Mouse (Mus musculus): Measurements from ENCODE around the gene BC016579. TPM values are rescaled to one million over a fixed set of nuclear protein-coding genes. Genes with fewer than 3 reads are reported as not detected.

BC016579 gene
- polyA plus RNA-seq, 1 experiment from 2014 or later, result not detected

DNA sequence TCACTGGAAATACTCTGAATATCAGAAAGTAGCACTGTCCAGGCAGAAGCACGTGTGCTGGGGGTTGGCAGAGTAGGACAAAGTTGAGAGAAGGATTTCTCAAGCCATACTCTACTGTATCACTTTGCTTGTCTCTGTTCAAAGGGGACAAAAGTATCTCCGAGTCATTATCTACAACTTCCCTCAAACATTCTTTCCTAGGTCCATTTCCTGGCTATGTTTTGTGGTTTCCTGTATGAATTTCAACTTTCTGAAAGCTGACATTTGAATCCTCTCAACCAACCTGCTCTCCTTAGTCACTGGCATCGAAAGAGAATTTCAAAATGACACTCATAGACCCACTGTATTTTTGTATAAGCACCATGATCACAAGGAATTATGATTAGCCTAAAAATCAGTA is 14.3 kb upstream of the BC016579 start:
- no peak for ATAC-seq
- no peaks in the 10 kb centered on the region for H3K9me3 ChIP-seq (replicated peaks)
- no peaks in the 10 kb centered on the region for H3K36me3 ChIP-seq (ENCODE audit: poor library complexity, severe bottlenecking)
- no peaks in the 10 kb centered on the region for H3K27me3 ChIP-seq
- H3K4me3 ChIP-seq, result no peak overlapping the region
- H3K27ac ChIP-seq, result no peak overlapping the region
- H3K4me1 ChIP-seq, result no peaks in the 10 kb centered on the region; the same call in 1 of the 2 replicates
- WGBS, result 80% methylated on average over 3 of the region's 3 CpGs
- H3K4me2 ChIP-seq, result no peak overlapping the region
- no peak overlapping the region for H3K9ac ChIP-seq

DNA sequence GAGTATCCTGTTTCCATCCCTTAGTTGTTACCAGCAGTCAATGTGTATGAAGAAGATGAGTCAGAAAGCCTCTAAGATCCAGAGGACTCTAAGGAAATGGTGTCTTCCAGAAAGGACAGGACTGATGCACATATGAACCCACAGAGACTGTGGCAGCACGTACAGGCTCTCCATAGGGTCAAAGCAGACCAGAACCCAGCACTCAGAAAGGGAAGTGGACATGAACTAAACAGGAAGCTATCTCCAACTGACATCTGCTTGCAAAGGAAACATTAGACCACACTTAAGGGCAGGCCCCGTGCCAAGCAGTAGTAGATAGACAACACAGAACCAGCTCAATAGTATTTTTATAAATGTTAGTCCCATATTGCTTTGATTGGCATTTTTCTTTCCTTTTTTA is 12.3 kb upstream of the BC016579 start:
- no peak for ATAC-seq
- Histone ChIP-seq H3K4me1 (no peaks in the 10 kb centered on the region; the same call in 1 of the 2 replicates), H3K27me3 (no peaks in the 10 kb centered on the region), H3K4me3 (no peak overlapping the region), H3K9ac (no peak overlapping the region), H3K27ac (no peak overlapping the region), H3K9me3 (replicated peaks) (no peaks in the 10 kb centered on the region), H3K36me3 (ENCODE audit: poor library complexity, severe bottlenecking) (no peaks in the 10 kb centered on the region), H3K4me2 (no peak overlapping the region)
- WGBS, result 91% methylated on average over 2 of the region's 2 CpGs

DNA sequence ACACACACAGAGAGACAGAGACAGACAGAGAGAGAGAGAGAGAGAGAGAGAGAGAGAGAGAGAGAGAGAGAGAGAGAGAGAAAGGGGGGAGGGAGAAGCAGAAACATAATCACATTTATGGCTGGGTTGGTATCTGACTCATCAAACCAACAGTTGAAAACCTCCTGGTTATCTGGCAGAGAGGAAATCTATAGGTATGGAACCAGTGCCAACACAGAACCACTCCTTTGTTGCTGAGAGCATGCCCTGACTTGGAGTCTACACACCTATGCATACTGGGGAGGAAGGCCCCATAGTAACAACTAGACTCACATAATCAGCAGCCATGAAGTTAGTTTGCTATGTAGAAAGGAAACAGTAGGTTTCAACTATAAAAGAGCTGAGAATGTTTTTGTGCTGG is 8.5 kb upstream of the BC016579 start:
- H3K27me3 ChIP-seq, result no peaks in the 10 kb centered on the region
- no peak overlapping the region for H3K9ac ChIP-seq
- no peaks in the 10 kb centered on the region for H3K36me3 ChIP-seq (ENCODE audit: poor library complexity, severe bottlenecking)
- no peak overlapping the region for H3K27ac ChIP-seq
- no peaks in the 10 kb centered on the region for H3K4me1 ChIP-seq
- ATAC-seq, result no peak
- H3K9me3 ChIP-seq (replicated peaks), result no peaks in the 10 kb centered on the region
- H3K4me3 ChIP-seq, result no peak overlapping the region
- H3K4me2 ChIP-seq, result no peak overlapping the region

DNA sequence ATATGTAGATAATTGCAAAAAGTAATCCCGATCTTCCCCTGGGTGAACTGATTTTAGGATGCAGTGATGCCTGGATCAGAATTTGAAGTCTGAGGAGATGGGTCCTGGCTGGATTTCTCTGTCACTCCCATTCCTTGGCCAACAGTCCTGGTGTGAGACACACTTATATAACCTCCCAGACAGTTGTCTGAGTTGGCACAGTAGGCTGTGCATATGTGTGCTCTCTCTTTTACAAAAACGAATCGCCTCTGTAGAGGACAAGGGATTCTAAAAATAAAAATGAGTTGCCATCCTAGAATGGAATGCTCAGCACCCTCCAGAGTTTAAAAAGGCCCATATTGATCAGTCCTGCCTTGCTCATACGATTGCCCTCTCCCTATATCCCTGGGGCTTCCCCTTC is 5.7 kb upstream of the BC016579 start:
- Histone ChIP-seq H3K9ac (no peak overlapping the region), H3K4me1 (no peaks in the 10 kb centered on the region), H3K27me3 (0 out of 2 replicates have a peak, but pooled peaks cover 4% of the 10 kb centered on the region), H3K4me3 (no peak overlapping the region), H3K9me3 (replicated peaks) (no peaks in the 10 kb centered on the region), H3K27ac (no peak overlapping the region), H3K4me2 (no peak overlapping the region), H3K36me3 (ENCODE audit: poor library complexity, severe bottlenecking) (no peaks in the 10 kb centered on the region)
- WGBS, result 91% methylated on average over 4 of the region's 4 CpGs
- ATAC-seq, result no peak

DNA sequence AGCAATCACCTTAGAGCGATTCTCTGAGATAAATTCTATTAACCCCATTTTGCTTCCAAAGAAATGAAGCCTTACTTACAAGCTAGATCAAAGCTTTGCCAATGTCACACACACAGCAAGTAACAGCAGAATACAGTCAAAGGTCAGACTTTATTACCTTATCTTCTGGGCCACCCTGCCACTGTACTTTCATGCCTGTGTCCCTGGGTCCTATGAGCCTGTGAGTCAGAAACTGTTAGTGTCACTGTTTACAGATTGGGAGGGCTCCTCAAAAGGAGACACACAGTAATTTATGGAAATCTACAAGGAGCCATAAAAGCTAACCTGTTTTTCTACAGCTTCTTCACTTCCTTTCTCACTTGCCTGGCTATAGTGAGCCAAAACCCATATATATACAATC is 4.4 kb upstream of the BC016579 start:
- Histone ChIP-seq H3K27me3 (peaks cover 17% of the 10 kb centered on the region), H3K4me3 (no peak overlapping the region), H3K4me1 (peaks cover 9% of the 10 kb centered on the region), H3K4me2 (no peak overlapping the region), H3K9ac (no peak overlapping the region), H3K27ac (no peak overlapping the region), H3K9me3 (replicated peaks) (no peaks in the 10 kb centered on the region), H3K36me3 (ENCODE audit: poor library complexity, severe bottlenecking) (no peaks in the 10 kb centered on the region)
- ATAC-seq, result no peak
- WGBS, result 92% methylated on average over 1 of the region's 1 CpGs

DNA sequence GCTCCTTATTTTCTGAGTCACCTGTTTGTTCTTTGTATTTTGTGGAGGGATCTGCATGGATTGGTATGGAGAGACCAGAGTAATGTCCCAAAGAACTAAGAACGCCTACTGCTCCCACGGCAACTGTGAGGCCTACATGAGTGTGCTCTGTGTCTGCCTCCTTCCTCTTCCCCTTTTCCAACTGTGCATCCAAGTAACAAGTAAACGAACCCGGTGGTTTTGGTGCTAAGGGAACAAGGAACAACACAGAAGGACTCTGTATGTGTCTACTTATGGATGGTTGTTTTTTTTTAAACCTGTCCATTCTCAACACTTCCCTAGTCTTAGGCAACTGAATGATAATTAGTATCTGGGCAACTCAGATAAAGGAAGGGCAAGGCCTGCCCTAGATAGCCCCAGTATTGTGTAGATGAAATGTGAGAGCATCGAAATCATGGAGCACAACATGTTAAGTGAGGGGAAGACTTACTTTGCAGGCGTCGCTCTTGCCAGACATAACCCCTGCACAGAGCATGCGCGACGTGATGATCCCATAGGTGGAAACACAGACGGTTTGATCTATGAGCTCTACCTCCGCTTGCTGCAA is 3.8 kb upstream of the BC016579 start:
- Histone ChIP-seq H3K9ac (no peak overlapping the region), H3K27ac (no peak overlapping the region), H3K9me3 (replicated peaks) (no peaks in the 10 kb centered on the region), H3K4me1 (peaks cover 9% of the 10 kb centered on the region), H3K27me3 (peaks cover 20% of the 10 kb centered on the region), H3K4me3 (no peak overlapping the region), H3K36me3 (ENCODE audit: poor library complexity, severe bottlenecking) (no peaks in the 10 kb centered on the region), H3K4me2 (no peak overlapping the region)
- ATAC-seq, result no peak
- 92% methylated on average over 12 of the region's 12 CpGs for WGBS

DNA sequence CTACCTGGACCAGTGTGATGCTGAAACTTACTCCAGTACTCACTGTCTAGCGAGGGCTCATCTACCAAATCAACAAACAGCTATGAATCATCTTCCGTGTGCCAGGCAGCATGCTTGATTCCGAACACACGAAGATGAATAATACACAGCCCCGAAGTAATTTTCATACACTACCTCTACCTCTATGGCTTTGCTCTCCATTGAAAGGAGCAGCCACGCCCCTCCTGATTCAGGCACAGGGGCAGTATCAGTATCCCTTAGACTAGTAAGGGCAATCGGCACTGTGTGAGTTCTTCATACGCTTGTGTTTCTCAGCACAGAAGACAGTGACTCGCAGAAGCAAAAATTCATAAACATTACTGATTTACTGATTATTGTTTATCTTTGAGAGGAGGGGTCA is 597 bp upstream of the BC016579 start:
- Histone ChIP-seq H3K4me2 (peak overlapping the region; percentile 59; the same call in 1 of the 2 replicates), H3K9ac (no peak overlapping the region), H3K27me3 (peaks cover 20% of the 10 kb centered on the region), H3K27ac (no peak overlapping the region), H3K4me1 (peaks cover 9% of the 10 kb centered on the region), H3K9me3 (replicated peaks) (no peaks in the 10 kb centered on the region), H3K36me3 (ENCODE audit: poor library complexity, severe bottlenecking) (no peaks in the 10 kb centered on the region), H3K4me3 (no peak overlapping the region)
- ATAC-seq, result no peak
- 58% methylated on average over 9 of the region's 9 CpGs for WGBS

DNA sequence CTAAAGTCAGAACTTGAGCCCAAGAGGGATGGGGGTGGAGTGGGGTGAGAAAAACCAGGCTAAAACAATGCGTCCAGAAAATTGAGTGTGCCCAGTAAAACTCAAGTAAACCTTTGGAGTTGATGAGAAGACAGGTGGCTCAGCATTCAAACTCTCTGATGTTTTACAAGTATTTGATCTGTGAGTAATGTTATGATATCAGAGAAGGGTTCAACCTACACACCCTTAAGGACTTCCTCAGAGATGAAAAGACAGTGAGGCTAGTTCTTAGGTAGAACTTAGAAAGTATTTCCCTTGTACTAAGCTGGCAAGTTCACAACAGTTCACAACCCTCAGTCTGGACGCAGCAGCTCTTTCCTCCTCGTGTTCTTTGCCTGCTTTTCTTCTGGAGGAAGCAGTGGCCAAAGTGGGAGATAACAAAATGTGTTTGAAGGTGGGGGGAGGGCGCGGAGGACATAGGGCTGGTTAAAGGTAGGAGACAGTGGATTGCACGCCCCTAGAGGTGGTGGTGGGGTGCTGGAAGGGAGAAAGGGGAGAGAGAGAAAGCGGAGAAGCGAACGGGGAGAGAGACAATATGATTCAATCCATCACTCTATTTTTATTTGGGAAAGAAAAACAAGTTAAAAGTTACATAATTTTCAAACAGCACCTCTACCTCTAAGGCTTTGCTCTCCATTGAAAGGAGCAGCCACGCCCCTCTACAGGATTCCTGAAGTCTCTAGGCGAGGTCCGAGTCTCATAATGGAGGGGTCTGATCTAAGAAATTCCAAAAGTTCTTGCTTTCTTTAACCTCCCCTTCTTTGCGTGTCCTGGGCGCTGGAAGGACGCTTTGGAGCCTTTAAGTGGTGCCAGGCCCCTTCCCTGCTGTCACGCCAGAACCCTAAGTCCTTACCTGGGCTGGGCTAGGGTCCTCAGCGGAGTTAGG is 597 bp downstream of the BC016579 start:
- WGBS, result 16% methylated on average over 17 of the region's 17 CpGs
- Histone ChIP-seq H3K9me3 (replicated peaks) (no peaks in the 10 kb centered on the region), H3K9ac (peak overlapping the region; percentile 37; the same call in 1 of the 2 replicates), H3K36me3 (ENCODE audit: poor library complexity, severe bottlenecking) (no peaks in the 10 kb centered on the region), H3K27me3 (peaks cover 20% of the 10 kb centered on the region), H3K4me2 (peak overlapping the region; percentile 59), H3K4me3 (peak overlapping the region; percentile 27), H3K4me1 (peaks cover 9% of the 10 kb centered on the region), H3K27ac (no peak overlapping the region)
- ATAC-seq, result no peak

DNA sequence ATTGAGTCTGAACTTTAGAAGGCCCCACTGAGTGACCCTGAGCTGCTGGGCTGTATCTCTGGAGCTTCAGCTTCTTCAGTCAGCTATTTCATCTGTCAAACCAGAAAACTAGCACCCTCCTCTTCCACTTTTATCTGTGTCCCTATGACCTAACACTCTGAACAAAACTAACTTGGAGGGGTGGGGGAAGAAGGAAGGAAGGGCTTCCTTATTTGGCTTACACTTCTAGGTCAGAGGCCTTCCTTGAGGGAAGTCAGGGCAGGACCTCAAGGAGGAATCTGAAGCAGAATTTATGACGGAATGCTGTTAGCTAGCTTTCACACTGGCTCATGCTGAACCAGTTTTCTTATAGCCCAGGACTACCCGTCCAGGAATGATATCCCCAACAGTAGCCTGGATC is 2.4 kb downstream of the BC016579 start:
- Histone ChIP-seq H3K4me2 (no peak overlapping the region), H3K4me3 (no peak overlapping the region), H3K9me3 (replicated peaks) (no peaks in the 10 kb centered on the region), H3K4me1 (peaks cover 9% of the 10 kb centered on the region), H3K36me3 (ENCODE audit: poor library complexity, severe bottlenecking) (no peaks in the 10 kb centered on the region), H3K9ac (no peak overlapping the region), H3K27ac (no peak overlapping the region), H3K27me3 (peaks cover 20% of the 10 kb centered on the region)
- 95% methylated on average over 2 of the region's 2 CpGs for WGBS
- ATAC-seq, result no peak

DNA sequence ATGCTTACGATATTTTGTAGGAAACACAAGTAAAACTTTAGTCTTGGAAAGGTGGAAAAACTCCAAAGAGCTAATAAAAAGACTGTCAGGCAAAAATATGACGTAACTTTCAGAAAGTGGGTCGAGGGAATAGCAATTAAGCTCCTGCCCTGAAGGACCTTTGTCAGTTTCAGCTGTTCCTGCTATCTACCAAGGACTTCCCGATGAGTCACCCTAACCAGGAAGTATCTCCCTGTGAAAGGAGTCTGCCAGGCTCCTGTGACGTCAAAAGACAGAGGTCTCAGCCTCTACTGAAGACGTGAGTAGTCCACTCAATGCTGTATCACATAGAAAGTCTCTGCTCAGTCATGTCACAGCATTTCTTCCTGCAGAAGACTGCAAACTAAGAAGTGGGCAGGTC is 9.5 kb downstream of the BC016579 start:
- H3K36me3 ChIP-seq (ENCODE audit: poor library complexity, severe bottlenecking), result no peaks in the 10 kb centered on the region
- no peak overlapping the region for H3K4me2 ChIP-seq
- no peak overlapping the region for H3K27ac ChIP-seq
- H3K9ac ChIP-seq, result no peak overlapping the region
- H3K4me3 ChIP-seq, result no peak overlapping the region
- no peak for ATAC-seq
- H3K9me3 ChIP-seq (replicated peaks), result no peaks in the 10 kb centered on the region
- H3K27me3 ChIP-seq, result no peaks in the 10 kb centered on the region
- no peaks in the 10 kb centered on the region for H3K4me1 ChIP-seq
- WGBS, result 79% methylated on average over 6 of the region's 6 CpGs

DNA sequence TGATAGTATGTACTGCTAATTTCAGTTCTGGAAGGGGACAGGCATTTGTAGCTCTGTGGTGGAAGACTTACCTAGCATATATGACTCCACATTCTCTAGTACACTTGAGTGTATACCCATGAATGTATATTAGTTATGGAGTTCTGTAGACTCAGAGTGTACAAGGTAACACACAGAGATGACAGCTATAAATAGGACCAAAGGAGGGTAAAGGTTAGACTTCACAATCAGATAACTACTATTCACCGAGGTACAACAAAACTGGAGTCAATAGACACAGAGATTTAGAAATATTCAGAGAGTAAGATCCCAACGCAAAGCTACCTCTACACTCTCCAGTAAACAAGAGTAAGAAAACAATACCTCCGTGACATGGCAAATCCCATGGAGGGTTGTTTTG is 9.9 kb downstream of the BC016579 start:
- H3K9ac ChIP-seq, result no peak overlapping the region
- H3K9me3 ChIP-seq (replicated peaks), result no peaks in the 10 kb centered on the region
- no peak overlapping the region for H3K27ac ChIP-seq
- ATAC-seq, result no peak
- H3K27me3 ChIP-seq, result no peaks in the 10 kb centered on the region
- H3K4me1 ChIP-seq, result no peaks in the 10 kb centered on the region
- WGBS, result 88% methylated on average over 3 of the region's 3 CpGs
- no peaks in the 10 kb centered on the region for H3K36me3 ChIP-seq (ENCODE audit: poor library complexity, severe bottlenecking)
- no peak overlapping the region for H3K4me3 ChIP-seq
- no peak overlapping the region for H3K4me2 ChIP-seq

DNA sequence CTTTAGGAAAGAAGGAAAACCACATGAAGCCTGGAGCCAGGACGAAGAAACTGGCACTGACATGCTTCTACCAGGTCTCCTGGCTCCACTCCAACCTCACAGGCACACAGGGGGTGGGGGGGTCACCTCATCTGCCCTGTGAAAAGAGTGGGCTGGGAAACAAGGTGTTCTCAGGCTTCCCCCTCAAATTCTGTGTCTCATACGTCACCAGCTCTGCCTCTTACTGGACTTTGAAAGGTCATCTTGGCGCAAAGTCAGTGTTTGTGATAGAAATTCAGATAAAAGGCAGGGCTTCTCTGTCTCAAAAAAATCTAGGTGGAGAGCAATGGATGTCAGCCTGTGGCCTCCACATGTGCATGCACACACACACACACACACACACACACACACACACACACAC is 12.6 kb downstream of the BC016579 start:
- no peaks in the 10 kb centered on the region for H3K4me1 ChIP-seq
- H3K27ac ChIP-seq, result no peak overlapping the region
- no peaks in the 10 kb centered on the region for H3K36me3 ChIP-seq (ENCODE audit: poor library complexity, severe bottlenecking)
- ATAC-seq, result no peak
- no peak overlapping the region for H3K4me2 ChIP-seq
- H3K27me3 ChIP-seq, result no peaks in the 10 kb centered on the region
- no peak overlapping the region for H3K9ac ChIP-seq
- no peaks in the 10 kb centered on the region for H3K9me3 ChIP-seq (replicated peaks)
- WGBS, result 79% methylated on average over 3 of the region's 3 CpGs
- no peak overlapping the region for H3K4me3 ChIP-seq

All from forebrain, embryonic 13.5 days (tissue).